Mouse (Mus musculus) heart, adult 11 months (tissue): ENCODE measurements around the gene Mtus2.

ENCODE experiments used
- DNase-seq: peaks from one replicate; pipeline ENCODE4 v3.0.0; 2022

The Mtus2 gene

DNA sequence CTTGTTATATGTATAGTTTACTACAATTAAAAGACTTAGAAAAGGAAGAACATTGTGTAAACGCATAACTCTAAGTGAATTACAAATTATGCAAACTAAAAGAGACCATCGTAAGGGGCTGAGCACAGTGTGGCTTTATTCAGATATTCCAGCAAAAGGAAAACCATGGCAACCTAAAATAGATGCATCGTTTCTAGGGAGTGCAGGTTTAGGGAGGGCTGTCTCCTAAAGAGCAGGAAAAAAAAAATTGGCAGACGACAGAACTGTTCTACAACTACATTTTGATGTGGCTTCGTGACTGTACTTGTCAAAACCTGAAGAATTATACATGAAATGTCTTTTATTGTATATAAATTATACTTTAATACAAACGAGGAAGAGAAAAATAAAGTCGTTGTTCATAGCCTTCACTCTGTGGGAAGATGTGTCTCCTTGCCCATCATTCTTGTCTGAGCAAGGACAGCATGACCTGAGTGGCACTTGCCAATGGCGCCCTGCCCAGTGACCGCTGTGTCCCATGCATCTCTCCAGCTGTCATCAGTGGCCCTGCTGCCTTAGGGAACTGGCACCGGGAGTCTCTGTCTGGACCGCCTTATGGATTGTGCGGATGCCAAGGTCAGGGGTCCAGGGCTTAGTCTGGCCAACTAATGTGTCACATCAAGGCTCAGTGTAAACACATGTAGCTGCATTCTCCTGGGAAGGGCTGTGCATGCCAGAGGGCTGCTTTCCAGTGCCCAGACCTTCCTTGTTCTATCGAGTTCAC, 95.9 kb downstream of the Mtus2 start:
- DNase-seq = peak; percentile 95

DNA sequence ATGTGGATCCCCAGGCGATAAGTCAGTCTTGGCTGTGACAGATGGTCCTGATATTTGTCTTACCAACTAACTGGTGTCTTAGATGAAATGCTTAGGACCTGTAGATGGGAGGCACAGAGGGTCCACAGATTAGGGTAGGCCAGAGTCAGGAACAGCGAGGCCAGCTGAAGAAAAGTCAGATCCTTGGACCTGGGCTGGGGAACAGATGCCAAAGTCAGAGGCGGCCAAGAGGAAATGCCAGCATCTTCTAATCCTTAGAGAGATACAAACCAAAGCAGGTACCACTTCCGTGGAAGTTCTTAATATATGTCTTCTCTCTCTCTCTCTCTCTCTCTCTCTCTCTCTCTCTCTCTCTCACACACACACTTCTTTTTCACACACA, 96.5 kb downstream of the Mtus2 start:
- no peak for DNase-seq

DNA sequence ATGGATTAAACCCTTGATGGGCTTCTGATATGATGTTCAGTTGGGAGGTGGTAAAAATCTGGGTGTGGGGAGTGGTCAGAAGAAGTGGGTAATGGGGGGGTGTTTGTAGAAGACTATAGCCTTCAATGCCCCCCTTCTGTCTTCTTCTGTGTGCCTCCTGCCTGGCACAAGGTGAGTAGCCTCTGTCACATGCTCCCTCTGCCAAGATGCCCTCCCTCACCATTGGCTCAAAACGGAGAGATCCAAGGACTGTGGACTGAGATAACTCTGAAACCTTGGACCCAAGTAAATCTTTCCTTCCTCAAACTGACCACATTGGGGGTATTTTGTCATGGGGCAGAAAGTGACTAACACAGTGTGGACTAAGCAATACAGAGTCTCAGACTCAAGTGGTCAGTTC, 99.7 kb downstream of the Mtus2 start:
- DNase-seq = no peak

DNA sequence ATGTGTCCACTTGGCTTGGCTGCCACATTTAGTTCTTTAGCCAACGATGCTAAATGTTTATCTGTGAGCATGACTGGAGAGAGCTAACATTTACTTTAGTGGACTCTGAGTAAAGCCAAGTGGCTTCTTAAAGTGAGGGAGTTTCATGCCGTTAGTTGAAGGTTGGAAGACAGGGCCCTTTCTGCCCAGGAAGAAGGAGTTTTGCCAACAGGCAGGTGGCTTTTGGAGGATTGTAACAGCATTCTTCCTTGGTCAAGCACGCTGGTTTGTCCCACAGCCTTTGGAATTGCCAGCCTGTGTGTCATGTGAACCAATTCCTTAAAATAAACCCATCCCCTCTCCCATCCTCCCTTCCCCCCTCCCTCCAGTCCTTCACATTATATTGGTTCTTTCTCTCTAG, 100.3 kb downstream of the Mtus2 start:
- DNase-seq = no peak

DNA sequence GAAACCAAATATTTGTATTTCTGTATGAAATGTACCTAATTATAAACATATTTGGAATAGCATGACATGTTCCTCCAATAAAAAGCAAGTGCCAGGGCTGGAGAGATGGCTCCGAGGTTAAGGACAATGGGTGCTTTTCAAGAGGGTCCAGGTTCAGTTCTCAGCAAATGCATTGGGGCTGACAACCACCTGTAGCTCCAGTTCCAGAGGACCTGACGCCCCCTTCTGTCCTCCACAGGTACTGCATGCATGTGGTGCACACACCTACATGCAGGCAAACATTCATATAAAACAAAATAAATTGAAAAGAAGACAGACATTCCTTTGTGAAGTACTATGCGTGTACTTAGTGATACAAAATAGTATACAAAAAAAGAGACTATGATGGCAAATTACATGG, 102.2 kb downstream of the Mtus2 start:
- DNase-seq = peak; percentile 78

DNA sequence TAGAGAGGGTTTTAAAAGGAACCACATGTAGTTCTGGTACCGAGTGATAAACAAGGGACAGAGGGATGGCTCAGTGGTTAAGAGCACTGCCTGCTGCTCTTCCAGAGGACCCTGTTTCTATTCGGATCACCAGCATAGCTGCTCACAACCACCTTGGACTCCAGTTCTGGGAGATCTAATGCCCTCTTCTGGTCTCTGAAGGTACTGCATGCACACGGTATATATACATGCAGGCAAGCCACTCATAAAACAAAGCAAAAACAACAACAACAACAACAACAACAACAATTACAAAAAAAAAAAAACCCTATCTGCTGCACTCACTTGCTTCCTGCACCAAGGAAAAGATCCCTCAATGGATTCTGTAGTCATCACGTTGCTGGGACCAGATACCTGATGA, 104.7 kb downstream of the Mtus2 start:
- no peak for DNase-seq

DNA sequence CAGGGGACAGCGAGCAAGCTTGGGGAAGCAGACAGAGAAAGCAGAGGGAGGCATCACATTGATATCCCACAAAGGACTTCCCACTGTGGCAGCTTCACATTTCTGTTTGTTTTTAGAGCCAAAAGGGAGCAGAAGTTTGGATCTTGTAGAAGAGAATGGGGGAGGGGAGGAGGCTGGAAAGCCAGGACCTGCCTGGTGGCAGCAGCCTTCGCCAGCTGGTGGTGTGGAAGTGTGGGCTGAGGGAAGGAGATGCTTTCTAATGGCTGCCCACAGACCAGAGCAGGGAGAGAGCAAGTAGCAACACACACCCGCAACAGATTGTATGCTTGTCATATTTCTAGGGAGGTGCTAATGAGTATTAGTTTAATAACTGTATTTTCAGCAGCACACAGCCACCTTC, 106.6 kb downstream of the Mtus2 start:
- DNase-seq = no peak

DNA sequence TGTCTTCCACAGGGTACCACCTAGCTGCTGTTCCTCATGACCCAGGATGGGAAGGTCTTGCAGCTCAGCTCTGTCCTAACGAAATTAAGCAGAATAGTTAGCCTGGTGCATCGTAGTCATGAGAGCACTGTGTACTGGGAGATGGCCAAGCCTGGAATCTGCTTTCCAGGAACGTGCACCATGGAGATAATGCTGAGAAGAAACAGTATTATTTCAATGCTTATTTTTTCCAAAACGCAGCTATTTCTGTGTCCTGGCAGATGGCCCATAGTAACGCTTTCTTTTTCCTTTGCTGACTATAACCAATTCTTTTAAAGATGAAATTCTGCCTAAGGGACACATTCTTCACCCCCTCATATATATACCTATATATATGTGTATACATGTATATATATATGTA, 108.1 kb downstream of the Mtus2 start:
- no peak for DNase-seq

DNA sequence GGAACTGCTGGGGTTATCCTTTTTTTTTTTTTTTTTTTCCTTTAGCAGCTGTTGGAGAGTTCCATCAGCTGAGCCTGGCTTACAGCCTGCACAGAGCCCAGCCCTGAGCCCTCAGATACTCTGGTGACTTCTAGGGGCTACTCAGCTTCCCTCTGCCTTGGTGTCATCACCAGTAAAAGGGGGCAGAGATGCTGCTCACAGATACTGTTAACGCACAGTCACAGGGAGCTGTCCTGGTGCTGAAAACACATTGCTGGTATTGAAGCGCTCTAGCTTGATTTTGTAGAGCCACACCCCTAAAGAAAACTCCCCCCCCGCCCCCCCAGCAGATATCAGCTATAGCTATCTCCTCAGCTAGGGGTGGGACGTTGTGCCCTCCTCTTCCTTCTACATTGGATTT, 112.8 kb downstream of the Mtus2 start:
- no peak for DNase-seq

DNA sequence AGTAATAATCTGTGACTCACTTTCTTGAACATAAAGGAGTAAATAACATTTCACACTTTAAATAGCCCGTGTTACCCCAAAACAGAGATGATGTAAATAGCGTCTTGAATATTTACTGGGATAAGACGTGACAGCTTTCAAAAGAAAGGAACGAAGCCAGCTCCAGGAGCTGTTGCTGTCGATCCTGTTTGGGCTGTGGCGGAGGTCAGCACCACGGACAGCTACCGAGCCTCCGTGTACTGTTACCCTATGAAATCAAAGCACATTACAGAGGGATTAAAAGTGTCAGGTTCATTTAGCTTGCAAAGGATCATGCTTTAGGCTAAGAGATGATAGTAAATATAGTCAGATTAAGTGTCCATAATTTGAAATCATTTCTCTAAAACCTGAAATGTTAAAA, 114.7 kb downstream of the Mtus2 start:
- DNase-seq = no peak

DNA sequence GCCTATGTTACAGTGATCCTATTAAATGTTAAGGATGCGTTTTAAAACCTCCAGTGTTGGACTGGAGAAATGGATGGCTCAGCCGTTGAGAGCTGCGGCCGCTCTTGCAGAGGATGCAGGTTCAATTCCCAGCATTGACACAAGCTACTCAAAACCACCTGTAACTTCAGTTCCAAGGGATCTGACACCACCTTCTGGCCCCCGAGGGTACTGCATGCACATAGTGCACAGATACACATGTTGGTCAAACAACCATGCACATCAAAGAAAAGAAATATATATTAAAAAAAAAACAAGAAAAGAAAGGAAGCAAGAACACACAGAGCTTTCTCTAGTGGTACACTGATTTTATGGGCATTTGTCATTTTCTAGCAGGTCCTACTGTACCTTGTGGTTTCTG, 116.3 kb downstream of the Mtus2 start:
- DNase-seq = no peak

DNA sequence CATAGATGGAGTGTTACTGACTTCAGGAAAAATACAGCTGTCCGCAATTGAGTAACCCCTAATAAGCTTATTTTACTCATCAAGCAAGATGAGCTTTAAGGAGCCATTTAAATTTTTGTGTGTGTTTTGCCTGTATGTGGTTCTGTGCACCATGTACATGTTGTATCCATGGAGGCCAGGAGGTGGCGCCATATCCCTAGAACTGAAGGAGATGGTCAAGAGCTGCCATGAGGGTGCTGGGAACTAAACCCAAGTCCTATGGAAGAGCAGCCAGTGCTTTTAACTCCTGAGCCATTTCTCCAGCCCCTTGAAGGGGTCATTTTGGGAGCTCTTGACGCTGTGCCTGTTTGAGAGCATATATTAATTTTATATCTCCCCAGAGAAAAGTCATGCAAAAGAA, 122.6 kb downstream of the Mtus2 start:
- DNase-seq = peak; percentile 10

DNA sequence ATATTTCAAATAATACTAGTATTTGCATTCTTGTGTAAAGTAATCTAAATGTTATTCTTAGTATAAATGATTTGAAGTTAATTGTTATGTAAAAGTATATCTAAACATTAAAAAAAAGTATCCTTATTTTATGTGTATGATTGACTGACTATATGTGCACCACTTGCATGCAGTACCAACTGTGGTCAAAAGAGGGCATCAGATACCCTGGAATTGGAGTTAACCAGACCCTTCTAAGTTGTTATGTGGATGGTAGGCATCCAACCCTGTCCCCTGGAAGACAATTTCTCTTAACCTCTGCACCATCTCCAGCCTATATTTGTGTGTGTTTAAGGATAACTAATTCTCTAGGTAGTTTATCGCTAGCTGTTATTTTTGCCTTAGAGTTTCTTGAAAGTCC, 126.4 kb downstream of the Mtus2 start:
- DNase-seq = peak; percentile 14

DNA sequence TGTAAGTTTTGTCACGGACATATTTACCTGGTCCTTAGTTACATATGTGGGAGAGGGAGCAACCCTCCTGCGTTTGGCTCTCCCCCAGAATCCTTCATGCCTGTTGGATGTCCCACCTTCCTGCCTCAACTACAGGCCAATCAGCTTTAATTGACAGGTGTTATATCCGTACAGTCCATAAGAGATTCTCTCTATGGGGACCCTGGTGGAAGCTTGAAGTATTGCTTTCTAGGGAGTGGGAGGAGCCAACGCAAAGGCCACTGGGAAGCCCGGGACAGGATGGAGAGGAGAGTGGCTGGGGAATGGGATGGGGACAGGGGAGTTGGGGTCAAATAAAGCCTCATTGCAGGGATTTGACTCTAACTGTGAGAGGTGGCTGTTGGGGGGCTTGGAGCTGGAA, 127.6 kb downstream of the Mtus2 start:
- DNase-seq = peak; percentile 1

DNA sequence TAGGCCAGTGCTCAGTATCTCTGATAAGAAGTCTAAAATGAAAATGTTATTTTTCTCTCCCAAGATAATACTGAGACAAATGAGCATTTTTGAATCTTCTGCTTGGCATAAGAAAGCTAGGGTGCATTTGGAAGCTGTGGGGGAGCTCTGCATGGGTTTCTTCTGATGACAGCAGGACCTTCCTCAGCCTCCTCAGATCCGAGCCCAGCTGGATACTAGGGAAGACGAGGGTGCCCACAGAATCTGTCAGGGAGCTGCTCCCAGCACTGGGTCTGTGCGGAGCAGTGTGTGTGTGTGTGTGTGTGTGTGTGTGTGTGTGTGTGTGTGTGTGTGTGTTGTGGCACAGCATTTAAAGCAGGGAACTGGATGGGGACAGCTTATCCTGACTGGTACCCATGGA, 130.7 kb downstream of the Mtus2 start:
- peak; percentile 45 for DNase-seq

DNA sequence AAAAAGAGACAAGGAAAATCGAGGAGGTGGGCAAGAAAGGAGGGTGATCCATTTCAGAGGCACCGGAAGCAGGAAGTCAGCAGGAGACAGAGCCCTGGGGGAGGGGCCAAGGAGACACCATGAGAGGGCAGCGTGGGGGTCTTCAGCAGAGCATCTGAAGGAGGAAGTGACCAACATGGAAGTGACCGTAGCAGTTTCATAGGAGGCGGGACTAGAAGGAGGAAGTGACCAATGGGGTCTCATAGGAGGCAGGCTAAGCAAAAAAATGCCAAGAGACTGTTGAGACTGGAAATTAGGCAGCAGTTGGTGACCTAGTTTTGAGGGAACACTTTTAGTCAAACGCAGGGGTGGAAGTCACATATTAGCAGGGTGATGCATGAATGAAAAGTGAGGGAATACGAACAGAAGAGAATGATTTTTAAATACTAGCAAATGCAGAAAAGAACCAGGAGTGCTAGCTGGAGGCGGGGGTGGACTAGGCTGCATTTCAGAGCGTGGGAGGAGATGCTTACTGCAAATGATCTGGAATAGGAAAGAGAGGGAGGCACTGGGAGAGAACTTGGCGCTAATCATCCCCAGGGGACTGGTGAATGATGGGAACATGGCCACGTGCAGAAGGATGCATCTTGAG, 133.2 kb downstream of the Mtus2 start:
- peak; percentile 79 for DNase-seq

DNA sequence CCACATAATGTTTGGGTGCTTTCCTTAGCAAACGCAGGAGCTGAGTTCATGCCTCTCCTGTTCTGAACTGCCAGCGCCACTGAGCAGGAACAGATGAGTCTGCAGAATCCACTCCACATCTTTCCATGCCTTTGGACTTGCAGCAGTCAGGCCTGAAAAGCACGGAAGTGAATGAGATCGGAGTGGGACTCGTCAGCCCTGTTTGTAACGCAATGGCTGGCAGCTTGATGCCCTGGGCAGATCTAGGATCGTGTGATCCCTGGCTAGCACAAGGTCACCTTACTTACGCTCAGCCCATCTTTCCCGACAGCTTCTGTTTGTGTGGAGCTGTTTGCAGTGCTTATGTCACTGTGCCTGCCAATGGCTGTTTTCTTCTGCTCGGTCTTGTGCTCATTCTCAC, 137.5 kb downstream of the Mtus2 start:
- DNase-seq = peak; percentile 69

DNA sequence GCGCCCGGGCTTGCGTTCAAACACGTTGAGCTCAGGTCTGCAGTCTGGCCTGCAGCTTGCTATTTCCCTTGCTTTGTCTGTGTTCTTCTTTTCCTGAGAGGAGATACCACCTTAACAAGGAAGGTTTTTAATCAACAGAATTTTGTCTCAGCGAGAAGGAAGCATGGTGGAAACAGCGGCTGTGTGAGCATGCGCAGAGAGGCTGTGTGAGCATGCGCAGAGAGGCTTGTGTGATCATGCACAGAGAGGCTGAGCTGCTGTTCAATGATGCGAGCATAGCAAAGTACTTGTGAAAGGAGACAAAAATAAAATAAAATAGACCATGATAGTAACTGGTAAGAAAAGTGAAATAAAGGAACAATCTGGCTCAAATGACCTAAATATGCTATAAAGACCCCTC, 142.2 kb downstream of the Mtus2 start:
- no peak for DNase-seq

DNA sequence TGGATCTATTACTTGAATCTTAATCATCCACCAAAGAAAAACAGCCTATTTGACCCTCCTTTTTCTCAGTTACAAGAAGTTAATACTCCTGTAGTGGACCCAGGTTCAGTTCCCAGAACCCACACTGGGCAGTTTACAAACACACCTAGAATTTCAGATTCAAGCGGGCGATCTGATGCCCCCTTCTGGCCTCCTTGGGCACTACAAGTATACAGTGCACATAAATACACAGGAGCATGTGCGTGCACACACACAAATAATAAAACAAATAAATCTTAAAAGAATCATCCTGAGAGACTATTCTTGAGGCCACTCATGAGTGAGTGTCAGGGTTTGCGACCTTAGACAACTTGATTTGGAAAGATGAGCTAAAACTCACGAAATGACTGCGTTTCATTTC, 150.2 kb downstream of the Mtus2 start:
- peak; percentile 64 for DNase-seq

DNA sequence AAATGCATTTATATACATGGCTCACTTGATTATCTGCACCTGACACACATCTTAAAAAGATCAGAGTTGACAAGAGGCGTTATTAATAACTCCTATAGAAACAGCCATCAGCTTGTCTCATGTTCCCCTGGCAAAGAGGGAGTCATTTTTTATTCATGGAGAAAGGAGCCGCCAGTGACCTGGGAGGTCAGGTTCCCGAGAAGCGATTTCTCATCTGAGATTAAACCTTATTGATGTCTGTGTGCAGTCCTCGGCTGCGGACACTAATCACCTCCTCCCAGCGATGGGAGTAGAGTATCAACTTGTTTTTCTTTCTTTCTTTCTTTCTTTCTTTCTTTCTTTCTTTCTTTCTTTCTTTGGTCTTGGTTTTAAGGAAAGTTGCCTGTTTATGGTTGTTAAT, 150.8 kb downstream of the Mtus2 start:
- DNase-seq = peak; percentile 48

DNA sequence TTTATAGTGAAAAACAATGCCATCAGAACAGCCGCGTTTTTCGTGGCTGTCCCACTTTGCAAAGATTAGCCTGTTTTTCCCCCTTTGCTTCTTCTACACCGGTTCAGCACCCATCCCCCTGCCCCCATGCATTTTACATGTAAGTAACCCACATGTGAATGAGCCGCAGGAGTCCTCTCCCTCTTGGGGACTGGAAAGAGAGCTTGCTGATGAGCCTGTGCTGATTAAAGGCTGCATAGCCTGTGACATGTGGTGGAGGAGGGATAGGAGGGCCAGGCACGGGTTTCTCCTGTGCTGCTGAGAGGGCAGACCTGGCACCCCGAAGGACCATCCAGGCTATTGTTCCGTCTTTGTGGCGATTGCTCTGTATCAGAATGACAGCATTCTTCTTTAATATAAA, 151.2 kb downstream of the Mtus2 start:
- DNase-seq = peak; percentile 29

DNA sequence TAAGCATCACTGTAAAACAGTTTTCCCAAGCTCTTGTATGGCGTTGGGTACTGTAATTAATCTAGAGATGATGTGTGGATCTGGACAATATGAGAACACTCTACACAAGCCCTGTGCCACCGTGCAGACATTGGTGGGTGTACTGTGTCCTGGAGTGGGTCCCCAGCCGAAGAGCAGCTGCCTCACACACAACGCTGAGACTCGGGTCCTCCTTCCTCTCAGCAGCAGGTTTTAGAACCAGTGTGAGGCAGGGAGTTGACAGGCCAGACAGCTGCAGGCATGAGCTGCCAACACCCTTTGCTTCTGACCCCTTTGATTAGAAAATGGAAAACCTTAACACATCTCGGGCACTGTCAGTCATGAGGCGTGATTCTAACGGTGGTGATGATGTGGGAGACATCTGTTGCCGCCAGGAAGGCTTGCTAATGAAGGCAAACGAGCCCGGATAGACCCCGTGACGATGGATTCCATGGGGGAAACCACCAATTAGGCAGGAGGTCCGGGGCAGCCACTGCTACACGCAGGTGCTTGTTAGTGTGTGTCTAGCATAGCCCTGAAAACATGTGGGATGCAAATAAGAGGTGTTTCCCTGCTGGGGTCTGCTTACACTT, 158.2 kb downstream of the Mtus2 start:
- peak; percentile 79 for DNase-seq

DNA sequence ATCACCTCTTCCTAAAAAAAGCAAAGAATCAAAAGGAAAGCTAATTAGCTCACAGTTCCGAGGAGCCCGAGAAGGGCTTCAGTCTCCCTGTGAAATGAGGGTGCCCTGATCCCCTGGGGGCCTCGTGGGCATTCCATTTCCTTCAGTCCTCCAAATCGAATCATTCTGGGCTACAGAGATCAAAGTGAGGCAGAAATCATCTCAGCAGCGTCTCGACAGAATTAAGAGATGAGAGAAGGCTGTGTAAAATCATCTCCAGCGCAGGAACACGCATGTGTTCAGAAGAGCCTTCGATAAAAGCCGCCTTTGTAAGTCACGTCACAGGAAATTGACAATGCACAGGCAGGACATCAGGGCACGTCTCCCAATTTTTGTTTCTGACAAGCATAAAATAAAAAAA, 167.2 kb downstream of the Mtus2 start:
- peak; percentile 58 for DNase-seq

DNA sequence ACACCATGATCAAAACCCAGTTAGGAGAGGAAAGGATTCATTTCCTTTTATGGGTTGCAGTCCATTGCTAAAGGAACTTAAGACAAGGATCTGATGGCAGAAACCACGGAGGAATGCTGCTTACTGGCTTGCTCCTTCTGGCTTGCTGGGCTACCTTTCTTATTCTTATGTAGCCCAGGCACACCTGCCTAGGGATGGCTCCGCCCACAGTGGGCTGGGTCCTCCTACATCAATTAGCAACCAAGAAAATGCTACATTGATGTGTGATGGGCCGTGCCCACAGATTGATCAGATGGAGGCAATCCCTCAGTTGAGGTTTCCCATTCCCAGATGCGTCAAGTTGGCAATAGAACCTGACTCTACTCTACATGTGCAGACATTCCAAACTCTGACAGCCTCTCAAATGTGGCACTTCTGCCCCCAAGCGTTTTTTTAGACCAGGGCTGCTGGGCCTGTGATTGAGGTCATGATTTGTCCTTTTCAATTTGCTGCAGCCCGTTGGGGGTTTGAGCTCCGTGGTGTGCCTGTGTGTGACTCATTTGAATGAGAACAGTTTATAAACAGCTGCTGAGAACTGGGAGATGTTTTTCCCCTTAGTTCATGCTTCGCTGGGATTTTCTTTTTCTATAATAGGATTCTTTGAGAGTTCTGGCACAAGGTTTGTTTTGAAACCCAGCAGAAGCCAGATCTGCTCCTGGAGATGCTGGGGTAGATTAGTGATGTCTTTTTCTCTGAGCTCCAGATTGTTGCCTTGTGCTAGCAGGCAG, 173.8 kb downstream of the Mtus2 start:
- DNase-seq = peak; percentile 93
